Mouse (Mus musculus): ENCODE data around the gene Ttc7b.

GRCm38 (mm10) chr12:100403005-100403324 is 117.7 kb downstream of the Ttc7b start:
- TF ChIP-seq ZC3H11A (IDR thresholded peaks at IDR 0.05; ENCODE audit: borderline replicate concordance, low read depth, low read length) (no peak), MAFK (IDR thresholded peaks at IDR 0.05; ENCODE audit: insufficient read depth, low read depth, low read length) (no peak), CHD2 (IDR thresholded peaks at IDR 0.05; ENCODE audit: low read depth, low read length) (no peak), HCFC1 (IDR thresholded peaks at IDR 0.05; ENCODE audit: borderline replicate concordance, insufficient read depth, low read length) (no peak)
